Mouse (Mus musculus) forelimb bud, embryonic 11.5 days (tissue): Measurements from ENCODE around the gene Cyp21a1.
"Not testable (repeated sequence)": the region's sequence is repeated elsewhere in the genome, so short reads cannot be mapped to it uniquely, and the experiment has no call there.

ENCODE experiments used
- DNase-seq: peaks from one replicate; pipeline ENCODE4 v3.0.0-alpha.2; 2012; ENCODE audit warnings: low read depth, low spot score

Cyp21a1 gene

DNA sequence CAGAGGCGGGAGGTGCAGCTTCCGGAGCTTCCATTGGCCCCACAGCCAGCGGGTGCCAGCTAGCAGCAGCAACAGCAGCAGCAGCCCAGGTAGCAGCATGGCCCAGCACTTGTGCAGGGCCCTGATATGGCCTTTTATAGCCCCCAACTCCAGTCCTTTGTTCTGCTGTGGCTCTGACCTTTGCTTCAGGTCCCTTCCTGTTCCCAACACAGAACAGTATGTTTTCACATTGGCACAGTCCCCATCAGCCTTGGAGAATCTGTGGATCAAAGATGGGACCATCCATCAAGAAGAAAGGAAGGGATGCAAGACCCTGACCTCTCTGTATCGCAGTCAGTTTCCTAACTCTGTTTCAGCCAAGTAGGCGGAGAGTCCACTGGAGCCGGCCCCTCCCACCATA lies at the start of gene Cyp21a1:
Gene Cyp21a1 (minus strand): TSS at position 261 of the 400 bp plus-strand sequence.
- not testable (repeated sequence) for DNase-seq

DNA sequence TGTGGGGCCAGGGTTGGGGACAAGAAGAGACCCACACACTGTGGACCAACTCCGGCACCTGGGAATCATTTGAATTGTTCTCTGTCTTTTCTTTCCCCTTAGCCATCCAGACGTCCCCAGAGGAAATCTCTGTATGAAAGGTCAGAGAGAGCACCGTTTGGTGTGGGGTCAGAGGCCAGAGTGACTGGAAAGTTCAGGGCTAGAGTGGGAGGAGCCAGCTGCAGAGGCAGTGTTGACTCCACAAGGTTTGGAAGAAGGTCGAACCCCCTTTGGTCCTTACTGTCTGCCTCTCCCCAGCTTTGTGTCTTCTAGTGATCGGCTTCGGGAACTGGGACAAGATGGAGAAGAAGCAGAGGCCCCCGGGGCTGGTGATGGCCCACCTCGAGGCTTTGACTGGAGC lies 49.1 kb upstream of the Cyp21a1 start:
- no peak for DNase-seq

DNA sequence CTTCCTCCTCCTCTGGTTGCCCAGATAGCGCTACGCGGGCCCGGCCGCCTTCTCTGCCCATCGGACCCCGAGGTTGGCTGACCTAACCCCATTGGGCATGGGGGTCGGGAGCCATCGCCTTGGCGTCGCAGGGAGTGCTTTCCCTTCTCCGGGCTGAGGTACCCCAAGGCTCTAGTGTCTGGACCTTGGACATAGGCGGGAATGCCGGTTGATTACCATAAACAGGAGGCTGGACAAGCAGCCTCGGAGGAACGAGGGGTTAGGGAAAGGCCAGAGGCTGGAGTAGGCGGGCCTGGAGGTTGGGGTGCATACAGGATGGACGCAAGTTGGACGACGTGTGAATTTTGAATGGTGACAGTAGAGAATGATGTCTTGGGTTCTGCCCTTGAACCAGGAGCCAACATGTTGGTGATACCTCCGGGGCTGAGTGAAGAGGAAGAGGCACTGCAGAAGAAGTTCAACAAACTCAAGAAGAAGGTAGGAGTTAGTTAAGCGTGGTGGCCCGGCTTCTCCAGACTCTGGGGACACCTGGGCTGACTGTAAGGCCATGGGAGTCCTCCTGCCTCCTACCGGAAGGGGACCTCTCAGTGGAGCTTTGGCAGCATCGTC lies 46.3 kb upstream of the Cyp21a1 start:
- no peak for DNase-seq

DNA sequence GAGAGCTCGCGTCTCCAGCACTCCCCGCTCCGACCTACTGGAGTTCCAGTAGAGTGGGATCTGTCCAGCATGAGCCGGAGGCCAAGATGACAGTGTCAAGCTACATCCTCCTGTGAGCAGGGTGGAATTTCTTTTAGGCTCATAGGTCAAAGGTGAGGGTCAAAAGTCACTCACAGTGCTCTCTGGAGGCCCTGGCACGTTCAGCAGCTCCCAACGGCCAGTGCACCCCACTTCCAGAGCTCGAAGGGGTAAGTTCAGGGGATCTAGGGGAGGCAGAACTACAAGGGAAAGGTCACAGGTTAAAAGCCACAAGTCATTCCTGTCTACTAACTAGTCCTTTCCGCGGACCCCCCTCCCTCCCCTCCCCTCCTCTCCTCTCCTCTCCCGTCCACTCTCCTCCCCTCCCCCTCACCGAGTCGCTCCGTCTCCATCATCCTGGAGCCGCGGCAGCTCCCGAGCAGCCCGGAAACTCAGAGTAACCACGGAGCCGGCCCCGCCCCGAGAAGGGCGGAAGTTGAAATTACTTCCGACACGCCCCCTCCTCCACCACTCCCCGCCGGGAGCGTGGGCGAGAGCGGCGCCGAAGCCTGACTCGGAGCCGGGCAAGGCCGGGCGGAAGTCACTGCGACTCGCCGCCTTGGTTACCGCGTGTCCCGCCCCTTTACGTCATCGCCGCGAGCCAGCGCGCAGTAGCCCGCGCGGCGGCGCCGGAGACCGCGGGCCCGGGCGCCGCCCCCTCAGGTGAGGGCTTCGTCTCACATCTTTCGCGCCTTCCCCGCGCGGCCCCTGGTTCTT lies 45.6 kb upstream of the Cyp21a1 start, which contains the start of the genes Skiv2l and Nelfe:
Gene Skiv2l (minus strand): TSS at position 489 of the 795 bp plus-strand sequence.
Gene Nelfe (plus strand): TSS at position 670 of the 795 bp plus-strand sequence.
- DNase-seq, result peak; percentile 97

DNA sequence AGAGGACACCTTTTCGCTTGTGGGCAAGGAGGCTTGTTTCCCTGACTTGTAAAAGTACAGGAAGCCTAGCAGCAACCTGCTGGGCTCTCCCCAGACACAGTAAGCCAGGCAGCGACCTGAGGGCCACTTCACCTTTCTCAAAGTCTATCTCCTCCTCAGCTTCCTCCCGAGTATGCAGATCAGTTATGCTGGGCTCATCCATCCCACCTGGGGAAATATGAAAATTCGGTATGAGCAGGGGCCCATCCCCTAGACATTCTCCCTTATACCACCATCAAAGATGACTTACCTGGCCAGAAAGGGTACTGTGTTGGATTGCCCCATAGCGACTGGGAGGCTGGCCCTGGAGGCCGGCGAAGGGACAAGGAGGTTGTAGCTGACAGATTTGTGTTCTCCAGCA lies 43.3 kb upstream of the Cyp21a1 start:
- no peak for DNase-seq

DNA sequence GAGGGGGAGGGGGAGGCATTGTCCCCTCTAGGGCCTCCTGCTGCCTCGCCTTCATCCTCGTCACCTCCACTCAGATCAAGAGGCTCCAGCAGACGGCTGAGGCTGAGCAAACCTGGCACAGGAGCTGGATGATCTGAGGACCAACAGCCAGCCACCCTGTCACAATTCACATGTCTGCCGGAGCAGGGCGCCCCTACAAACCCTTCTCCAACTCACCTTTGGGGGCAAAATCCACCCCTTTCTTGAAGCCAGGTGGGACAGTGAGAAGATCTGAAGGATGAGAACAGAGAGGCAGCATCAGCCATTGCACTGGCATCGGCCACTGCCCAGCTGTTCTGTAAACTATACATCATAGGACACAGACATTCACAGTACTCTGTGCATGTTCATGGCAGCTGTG lies 42.8 kb upstream of the Cyp21a1 start:
- DNase-seq, result no peak

DNA sequence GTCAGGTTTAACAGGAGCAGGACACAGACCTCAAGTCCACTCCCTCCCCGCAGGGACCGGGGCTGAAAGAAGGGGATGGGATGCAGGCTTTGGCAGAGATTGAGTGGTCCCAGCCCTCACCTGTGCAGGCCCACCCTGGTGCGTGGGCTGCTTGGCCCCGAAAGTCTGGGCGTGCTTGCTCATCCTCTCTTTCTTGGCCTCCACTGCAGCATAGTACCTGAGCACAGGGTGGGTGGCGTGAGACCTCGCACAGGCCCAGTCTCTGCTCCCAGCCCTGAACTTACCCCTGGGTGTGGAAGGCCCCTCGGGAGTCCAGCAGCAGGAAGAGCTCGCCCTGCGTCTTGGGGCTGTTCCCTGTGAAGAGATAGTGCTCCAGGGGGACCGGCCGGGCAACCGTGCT lies 40.5 kb upstream of the Cyp21a1 start:
- DNase-seq, result no peak

DNA sequence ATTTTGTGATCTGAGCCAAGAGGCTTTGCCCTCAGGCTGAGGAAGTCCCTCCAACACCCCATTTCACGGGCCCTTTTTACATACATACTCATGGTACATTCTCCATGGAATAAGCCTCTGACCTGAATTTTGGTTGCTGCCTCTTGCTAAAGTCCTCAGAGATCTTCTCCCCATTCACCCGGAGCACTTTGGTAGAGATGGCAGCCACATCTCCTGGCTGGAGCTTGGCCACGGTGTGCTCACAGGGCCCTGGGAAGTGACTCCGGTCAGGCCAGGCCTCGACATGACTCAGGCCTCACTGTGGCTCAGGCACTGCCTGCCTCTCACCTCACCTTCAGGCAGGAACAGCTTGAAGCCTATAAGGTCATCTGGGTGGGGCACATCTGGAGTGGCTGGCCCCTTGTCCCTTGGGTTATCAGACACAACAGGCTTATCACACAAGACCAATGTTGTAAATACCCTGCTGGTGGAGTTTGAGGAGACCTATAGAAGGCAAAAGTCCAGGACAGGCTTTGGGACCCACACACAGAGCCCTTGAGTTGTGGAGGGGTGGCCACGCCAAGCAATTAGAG lies 36.5 kb upstream of the Cyp21a1 start:
- no peak for DNase-seq

DNA sequence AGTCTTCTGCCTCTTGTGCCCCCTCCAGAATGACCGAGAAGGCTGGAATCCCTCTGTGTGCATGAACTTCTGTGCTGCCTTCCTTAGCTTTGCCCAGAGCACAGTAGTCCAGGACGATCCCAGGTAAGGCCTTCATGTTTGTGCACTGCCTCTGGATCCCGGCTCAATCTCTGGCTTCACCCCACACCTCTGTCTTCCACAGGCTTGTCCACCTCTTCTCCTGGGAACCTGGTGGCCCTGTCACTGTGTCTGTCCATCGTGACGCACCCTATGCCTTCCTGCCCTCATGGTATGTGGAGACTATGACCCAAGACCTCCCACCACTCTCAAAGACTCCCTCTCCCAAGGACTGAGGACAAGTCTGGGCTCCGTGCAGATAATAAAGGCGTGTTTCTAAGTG lies 34.4 kb upstream of the Cyp21a1 start:
- no peak for DNase-seq

DNA sequence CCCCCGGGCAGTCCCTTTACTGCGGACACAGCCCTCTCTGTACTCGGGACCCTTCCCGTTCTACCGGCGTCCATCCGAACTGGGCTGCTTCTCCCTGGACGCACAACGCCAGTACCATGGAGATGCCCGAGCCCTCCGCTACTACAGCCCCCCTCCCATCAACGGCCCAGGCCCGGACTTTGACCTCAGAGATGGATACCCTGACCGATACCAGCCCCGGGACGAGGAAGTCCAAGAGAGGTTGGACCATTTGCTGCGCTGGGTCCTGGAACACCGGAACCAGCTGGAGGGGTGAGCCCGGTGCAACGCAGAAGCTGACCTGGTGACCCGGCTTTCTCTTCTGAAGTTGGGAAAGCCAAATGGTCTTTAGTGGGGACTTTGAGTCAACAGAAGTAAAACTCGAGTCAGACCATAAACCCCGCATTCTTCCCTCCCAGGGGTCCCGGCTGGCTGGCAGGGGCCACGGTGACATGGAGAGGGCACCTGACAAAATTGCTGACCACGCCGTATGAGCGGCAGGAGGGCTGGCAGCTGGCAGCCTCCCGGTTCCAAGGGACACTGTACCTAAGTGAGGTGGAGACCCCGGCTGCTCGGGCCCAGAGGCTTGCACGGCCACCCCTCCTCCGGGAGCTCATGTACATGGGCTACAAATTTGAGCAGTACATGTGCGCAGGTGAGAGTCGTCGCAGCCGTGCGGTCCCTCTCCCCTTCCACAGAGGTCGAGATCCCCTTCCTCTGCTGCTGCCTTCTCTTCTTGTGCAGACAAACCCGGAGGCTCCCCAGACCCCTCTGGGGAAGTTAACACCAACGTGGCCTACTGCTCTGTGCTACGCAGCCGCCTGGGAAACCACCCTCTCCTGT lies 33.3 kb upstream of the Cyp21a1 start:
- no peak for DNase-seq

DNA sequence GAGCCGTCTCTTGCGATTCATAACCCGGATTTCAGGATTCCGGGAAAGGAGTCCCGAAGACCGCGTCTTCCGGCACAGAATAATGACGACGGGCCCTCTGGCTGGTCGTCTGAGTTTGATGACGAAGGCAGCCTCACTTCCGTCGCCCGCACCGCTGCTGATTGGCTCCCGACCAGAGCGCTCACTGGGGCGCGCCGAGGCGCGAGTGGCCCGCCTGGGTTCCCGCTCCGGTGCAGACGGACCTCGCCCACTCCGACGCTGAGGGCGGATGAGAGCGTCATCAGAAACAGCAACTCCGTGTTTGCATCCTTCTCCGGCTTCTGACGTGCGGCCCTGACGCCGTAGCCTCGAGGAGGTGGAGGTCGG lies 32.5 kb upstream of the Cyp21a1 start, which contains the start of the genes Stk19 and Dxo:
Gene Stk19 (minus strand): TSS at position 90 of the 366 bp plus-strand sequence.
Gene Dxo (plus strand): TSS at position 164 of the 366 bp plus-strand sequence.
- DNase-seq, result peak; percentile 98

DNA sequence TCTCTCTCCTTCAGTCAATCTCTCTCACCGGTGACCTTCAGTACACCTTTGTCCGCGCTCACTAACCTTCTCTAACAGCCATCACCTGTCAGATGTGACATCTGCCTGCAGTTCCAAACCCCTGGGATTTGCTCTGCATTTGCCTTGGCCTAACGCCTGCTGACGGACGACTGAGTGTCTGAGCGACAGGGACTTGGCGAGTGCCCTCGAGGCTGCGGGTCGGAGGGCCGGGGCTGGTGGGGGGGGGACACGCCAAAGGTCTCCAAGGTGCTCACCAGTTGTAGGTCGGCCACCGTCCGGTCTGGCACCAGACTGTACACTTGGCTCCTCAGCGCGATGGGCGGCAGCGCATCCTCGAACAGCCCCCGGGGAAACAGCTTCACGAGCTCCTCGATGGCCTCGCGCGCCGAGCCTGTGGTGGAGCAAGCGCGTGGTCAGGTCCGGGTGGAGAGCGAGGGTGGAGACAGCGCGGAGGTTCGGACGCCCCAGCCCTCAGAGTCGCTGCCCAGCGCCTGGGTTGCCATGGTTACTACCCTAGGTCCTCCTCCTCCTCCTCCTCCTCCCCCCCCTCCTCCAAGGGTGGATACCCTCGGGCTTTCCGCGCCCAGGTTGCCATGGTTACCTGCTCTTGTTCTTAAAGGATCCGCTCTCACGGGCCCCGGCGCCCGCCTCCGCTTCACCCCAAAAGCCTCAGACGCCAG lies 31.9 kb upstream of the Cyp21a1 start:
- DNase-seq, result no peak

DNA sequence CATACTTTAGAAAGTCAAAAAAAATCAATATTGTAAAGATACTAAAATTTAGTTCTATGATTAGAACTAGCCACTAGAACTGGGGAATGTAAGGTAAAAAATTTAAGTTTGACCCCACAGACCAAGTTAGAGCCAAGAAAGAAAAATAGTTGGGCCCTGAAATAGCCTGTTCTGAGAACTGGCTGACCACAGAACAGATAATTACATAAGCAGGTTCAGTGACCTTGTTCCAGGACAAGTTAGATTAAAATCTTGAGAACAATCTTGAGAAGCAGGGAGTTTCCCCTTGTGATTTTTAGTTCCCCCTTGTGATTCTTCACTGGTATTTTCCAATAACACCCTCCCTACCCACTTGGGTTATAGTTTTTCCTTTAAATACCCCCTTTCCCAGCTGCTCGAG lies 26.4 kb upstream of the Cyp21a1 start:
- not testable (repeated sequence) for DNase-seq

DNA sequence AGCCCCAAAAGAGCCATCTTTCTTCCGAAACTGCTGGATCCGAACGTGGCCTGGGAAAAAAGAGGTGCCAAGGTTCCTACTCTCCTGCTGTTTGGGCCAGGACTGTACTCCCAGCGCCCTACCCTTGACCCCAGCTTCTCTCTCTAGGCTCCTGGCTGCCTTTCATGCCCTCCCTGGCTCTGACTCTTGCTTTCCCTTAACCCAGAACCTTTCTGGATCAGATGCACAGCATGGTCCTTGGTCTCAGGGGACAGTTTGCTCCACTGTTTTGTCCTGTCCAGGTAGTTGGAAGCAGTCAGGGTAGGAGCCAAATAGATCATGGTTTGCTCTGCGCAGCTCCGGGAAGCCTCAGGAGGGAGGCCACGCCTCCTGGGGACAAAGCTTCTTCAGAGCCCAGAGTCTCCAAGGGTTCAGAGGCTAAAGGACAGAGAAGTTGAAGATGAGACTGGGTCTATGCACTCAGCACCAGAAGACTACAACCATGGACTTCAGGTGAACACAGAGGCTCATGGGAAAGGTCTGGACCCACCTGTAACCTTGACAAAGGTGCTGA lies 10.5 kb upstream of the Cyp21a1 start:
- DNase-seq, result no peak

DNA sequence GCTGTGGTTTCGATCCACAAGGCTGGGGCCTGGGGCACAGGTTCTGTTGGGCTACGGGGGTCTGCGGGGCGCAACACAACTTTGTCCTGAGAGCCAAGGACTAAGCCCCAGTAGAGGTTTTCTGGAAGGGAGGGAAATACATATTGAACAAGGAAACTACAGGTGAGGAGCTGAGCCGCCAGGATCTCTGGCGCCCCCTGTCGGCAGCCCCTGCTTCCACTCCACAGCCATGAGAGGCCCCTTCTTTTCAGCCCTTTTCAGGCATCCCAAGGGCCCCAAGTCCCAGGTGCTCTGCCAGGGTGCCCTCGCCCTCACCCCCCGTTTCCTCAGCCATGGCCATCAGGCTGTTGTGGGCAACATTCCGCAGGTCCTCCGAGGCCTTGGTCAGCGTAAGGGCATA lies 9.4 kb upstream of the Cyp21a1 start:
- not testable (repeated sequence) for DNase-seq

DNA sequence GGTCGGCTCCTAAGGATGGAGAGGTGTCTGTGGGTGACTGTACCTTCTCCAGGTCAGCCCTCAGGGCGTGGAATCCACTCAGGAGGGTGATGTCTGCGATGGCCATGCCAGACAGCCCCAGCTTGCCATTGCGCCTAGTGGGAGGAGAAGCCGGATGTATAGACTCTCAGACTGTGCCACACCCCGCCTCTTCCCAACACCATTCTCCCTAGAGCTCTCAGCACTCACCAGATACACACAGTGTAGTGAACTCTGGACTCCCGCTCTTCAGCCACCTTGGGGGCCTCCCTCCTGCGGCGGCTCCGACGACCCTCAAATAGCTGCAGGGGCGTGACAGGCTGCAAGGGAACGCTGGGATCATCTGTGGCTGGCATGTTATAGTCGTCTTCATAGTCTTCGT lies 6.9 kb upstream of the Cyp21a1 start:
- no peak for DNase-seq

DNA sequence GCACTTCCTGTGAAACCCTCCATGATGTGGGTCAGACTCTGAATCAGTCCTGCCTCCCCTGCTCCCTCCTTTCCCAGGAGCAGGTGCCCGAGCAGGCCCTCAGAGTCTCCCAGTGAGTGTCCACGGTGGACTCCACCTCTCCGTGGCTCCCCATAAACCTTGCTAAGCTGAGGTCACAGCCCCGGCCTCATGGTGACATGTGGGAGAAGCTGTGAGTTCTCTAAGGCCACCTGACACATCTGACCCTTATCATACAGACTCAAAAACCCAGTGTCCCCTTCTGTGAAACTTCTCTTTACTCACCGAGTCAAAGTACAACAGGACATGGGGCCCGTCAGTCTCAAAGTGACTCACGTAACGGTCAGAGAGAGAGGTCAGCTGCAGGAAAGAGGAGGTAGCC lies 6.5 kb upstream of the Cyp21a1 start:
- not testable (repeated sequence) for DNase-seq

DNA sequence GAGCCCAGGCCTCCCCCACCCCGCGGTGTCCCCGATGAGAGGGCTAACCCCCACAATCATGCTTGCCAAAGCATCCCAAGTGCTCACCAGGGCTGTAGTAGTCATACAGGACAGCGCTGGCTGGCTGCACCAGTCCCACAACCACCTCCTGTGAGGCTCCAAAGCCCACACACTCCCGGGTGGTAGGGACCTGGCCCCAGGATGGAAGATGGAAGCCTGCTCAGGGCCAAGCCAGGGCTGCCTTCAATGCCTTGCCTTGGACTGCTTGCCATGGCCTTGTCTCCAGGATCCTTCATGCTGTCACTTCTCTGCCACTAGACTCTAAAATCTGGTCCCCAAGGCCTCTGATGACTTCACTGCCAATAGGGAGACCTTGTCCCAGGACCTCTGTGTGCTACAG lies 6.0 kb upstream of the Cyp21a1 start:
- not testable (repeated sequence) for DNase-seq

DNA sequence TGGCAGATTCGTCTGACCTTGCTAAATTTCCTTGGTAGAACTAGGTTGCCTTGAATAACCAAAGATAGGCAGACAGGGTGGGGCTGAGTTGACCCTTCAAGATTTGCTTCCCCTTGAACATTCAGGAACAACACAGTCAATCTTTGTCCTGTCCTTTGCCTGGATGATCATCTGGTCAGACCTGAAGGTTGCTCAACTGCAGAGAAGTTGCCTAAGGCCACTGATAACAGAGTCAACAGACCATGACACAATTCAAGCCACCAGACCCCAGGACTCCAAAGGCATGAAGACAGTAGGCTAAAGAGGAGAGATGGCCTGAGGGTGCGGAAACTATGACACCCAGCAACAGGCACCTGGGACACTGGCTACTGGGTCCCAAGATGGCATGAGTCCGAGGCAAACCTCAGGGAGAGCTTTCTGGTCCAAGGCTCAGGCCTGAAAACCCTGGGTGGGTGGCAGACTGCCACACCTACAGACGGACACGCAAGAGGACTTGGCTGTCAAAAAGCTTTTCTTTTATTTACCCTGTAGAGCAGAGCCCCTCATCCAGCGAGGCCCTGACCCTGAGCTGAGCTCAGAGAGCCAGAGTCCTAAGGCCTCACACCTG lies 4.3 kb upstream of the Cyp21a1 start:
- no peak for DNase-seq

DNA sequence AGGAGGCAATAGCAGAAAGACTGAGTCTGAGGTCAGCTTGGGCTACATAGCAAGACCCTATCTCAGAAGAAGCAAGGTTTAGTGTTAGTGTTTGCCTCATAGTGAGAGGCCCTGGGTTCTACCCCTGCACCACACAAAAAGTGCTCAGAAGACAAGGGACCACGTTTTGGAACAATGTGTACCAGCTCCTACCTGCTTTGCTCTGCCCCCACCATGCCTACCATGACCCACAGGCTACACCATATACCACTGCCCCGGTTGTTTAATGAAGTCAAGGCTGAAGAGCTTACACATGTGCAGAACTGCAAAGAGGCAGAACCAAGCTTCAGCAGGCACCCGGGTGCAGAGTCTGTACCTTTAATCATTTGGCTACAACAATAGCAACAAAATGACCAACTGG lies 2.8 kb upstream of the Cyp21a1 start:
- no peak for DNase-seq
